Mouse (Mus musculus): ENCODE measurements around the gene Slc38a2.

DNA sequence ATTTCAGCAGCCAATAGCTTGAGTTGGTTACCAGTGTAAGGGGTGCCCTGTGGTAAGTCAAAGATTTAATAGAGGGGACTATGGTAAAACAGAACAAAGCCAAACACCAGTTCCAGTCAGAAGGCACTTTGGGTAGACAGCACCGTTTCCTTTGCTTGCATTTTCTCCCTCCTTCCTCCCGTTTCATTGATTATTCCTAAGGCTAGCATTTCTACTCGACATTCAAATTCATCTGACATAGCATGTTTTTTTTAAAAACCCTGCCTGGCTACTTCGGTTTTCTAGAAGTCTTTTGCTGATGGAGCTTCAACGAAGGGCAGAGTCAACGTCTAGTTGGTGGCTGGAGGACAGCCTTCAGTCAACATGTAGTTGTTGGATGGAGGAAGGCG lies 16.2 kb upstream of the Slc38a2 start:
- no peak for TF ChIP-seq CTCF (IDR thresholded peaks at IDR 0.05; ENCODE audit: low read depth)
- no peak for TF ChIP-seq EP300 (IDR thresholded peaks at IDR 0.05; ENCODE audit: low read depth)
